Mouse (Mus musculus): ENCODE data around the gene Mpp6. TPM values are rescaled to one million over a fixed set of nuclear protein-coding genes. Genes with fewer than 3 reads are reported as not detected.

Mpp6 gene
- polyA plus RNA-seq, 1 experiment from 2014 or later = 115 TPM

GRCm38 (mm10) chr6:50091462-50092154 is 18.4 kb upstream of the Mpp6 start:
- no peak overlapping the region for H3K27ac ChIP-seq (ENCODE audit: low read depth, low read length)
- H3K9ac ChIP-seq (ENCODE audit: low read depth, low read length) = no peak overlapping the region
- H3K9me3 ChIP-seq (ENCODE audit: control insufficient read depth, low read length) = no peaks in the 10 kb centered on the region
- H3K4me2 ChIP-seq (replicated peaks; ENCODE audit: low read depth, low read length) = no peak overlapping the region
- H3K36me3 ChIP-seq (ENCODE audit: control insufficient read depth, insufficient read depth, low read length) = no peaks in the 10 kb centered on the region
- H3K4me1 ChIP-seq (ENCODE audit: control insufficient read depth, insufficient read depth, low read length) = no peaks in the 10 kb centered on the region
- ATAC-seq (ENCODE audit: low FRiP score, low TSS enrichment) = no peak
- no peak overlapping the region for H3K4me3 ChIP-seq (ENCODE audit: low read length)
- H3K27me3 ChIP-seq (ENCODE audit: control insufficient read depth, insufficient read depth, low read length) = no peaks in the 10 kb centered on the region
- WGBS = 77% methylated on average over 7 of the region's 7 CpGs

DNA sequence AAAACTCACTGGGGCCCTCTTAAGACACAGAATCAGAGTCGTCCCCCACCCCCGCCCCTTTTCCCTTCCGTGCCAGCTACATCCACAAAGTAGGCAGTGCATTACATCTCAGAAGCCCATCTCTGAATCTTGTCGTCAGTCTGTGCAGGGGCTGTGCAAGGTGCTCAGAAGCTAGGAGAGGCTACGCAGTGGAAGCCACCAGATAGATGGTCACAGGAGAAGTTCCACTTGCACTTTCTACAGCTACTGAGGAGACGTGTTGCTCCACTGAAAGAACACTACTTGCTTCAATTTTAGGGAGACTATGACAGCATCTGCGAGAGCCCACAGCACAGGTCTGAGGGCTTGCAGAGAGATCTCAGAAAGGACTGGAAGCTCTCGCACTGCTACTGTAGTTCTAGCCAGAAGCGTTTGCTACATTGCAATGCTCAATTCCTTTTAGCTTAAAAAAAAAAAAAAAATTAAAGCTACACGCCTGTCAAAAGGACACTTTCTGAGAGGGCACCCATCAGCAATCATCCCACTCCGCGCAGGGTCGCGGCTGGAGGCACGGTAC is 762 bp upstream of the Mpp6 start:
- Histone ChIP-seq H3K27me3 (ENCODE audit: control insufficient read depth, insufficient read depth, low read length) (no peaks in the 10 kb centered on the region), H3K27ac (ENCODE audit: low read depth, low read length) (peak overlapping the region; percentile 73; the same call in 1 of the 2 replicates), H3K4me2 (replicated peaks; ENCODE audit: low read depth, low read length) (peak overlapping the region; percentile 63), H3K36me3 (ENCODE audit: control insufficient read depth, insufficient read depth, low read length) (no peaks in the 10 kb centered on the region), H3K9ac (ENCODE audit: low read depth, low read length) (peak overlapping the region; percentile 93), H3K9me3 (ENCODE audit: control insufficient read depth, low read length) (no peaks in the 10 kb centered on the region), H3K4me1 (ENCODE audit: control insufficient read depth, insufficient read depth, low read length) (peaks cover 10% of the 10 kb centered on the region; the same call in 1 of the 2 replicates), H3K4me3 (ENCODE audit: low read length) (peak overlapping the region; percentile 84)
- 2% methylated on average over 15 of the region's 15 CpGs for WGBS
- 0 out of 2 replicates have a peak, but pooled peaks have one; percentile 3 for ATAC-seq (ENCODE audit: low FRiP score, low TSS enrichment)

DNA sequence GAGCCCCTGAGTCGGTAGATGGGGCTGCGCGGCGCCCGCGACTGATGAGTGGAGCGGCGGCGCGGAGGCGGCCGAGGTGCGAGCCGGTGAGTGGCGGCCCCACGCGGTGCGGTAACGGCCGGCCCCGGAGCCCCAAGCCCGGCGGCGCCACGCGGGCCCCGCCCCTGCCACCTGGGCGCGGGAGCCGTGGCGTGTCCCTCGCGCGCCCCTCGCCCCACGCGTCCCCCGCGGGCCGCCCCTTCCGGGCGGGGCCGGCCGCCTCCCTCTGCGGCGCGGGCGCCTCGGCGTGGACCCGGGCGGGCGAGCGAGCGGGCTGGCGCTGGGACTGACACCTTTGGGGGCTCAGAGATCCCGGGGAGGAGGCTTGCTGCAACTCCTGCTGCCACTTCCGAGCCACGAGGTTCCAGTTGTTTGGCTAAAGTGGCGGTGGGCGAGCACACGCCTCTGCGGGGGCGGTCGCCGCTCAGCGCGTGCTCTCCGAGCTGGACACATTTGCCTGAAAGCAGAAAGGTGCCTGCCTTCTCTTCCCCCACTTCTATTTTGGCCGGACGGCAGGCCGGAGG is 419 bp downstream of the Mpp6 start:
- peak overlapping the region; percentile 84 for H3K4me3 ChIP-seq (ENCODE audit: low read length)
- peak overlapping the region; percentile 93 for H3K9ac ChIP-seq (ENCODE audit: low read depth, low read length)
- WGBS = 0% methylated on average over 43 of the region's 72 CpGs
- peak; percentile 70 for ATAC-seq (ENCODE audit: low FRiP score, low TSS enrichment)
- H3K4me2 ChIP-seq (replicated peaks; ENCODE audit: low read depth, low read length) = peak overlapping the region; percentile 63
- H3K27me3 ChIP-seq (ENCODE audit: control insufficient read depth, insufficient read depth, low read length) = no peaks in the 10 kb centered on the region
- H3K27ac ChIP-seq (ENCODE audit: low read depth, low read length) = peak overlapping the region; percentile 77
- H3K9me3 ChIP-seq (ENCODE audit: control insufficient read depth, low read length) = no peaks in the 10 kb centered on the region
- H3K4me1 ChIP-seq (ENCODE audit: control insufficient read depth, insufficient read depth, low read length) = peaks cover 10% of the 10 kb centered on the region; the same call in 1 of the 2 replicates
- H3K36me3 ChIP-seq (ENCODE audit: control insufficient read depth, insufficient read depth, low read length) = no peaks in the 10 kb centered on the region

GRCm38 (mm10) chr6:50111111-50111655 is 1.1 kb downstream of the Mpp6 start:
- Histone ChIP-seq H3K27ac (ENCODE audit: low read depth, low read length) (peak overlapping the region; percentile 77; the same call in 1 of the 2 replicates), H3K4me2 (replicated peaks; ENCODE audit: low read depth, low read length) (peak overlapping the region; percentile 63), H3K9ac (ENCODE audit: low read depth, low read length) (peak overlapping the region; percentile 93), H3K27me3 (ENCODE audit: control insufficient read depth, insufficient read depth, low read length) (no peaks in the 10 kb centered on the region), H3K36me3 (ENCODE audit: control insufficient read depth, insufficient read depth, low read length) (no peaks in the 10 kb centered on the region), H3K4me1 (ENCODE audit: control insufficient read depth, insufficient read depth, low read length) (peaks cover 10% of the 10 kb centered on the region; the same call in 1 of the 2 replicates), H3K9me3 (ENCODE audit: control insufficient read depth, low read length) (no peaks in the 10 kb centered on the region), H3K4me3 (ENCODE audit: low read length) (peak overlapping the region; percentile 84)
- ATAC-seq (ENCODE audit: low FRiP score, low TSS enrichment) = no peak
- 12% methylated on average over 6 of the region's 6 CpGs for WGBS

GRCm38 (mm10) chr6:50112775-50113174 is 2.7 kb downstream of the Mpp6 start:
- peak overlapping the region; percentile 23 for H3K4me2 ChIP-seq (replicated peaks; ENCODE audit: low read depth, low read length)
- H3K4me1 ChIP-seq (ENCODE audit: control insufficient read depth, insufficient read depth, low read length) = peaks cover 10% of the 10 kb centered on the region; the same call in 1 of the 2 replicates
- H3K9me3 ChIP-seq (ENCODE audit: control insufficient read depth, low read length) = no peaks in the 10 kb centered on the region
- WGBS = 1% methylated on average over 8 of the region's 8 CpGs
- ATAC-seq (ENCODE audit: low FRiP score, low TSS enrichment) = peak; percentile 54
- H3K9ac ChIP-seq (ENCODE audit: low read depth, low read length) = no peak overlapping the region
- no peaks in the 10 kb centered on the region for H3K36me3 ChIP-seq (ENCODE audit: control insufficient read depth, insufficient read depth, low read length)
- H3K4me3 ChIP-seq (ENCODE audit: low read length) = no peak overlapping the region; the same call in 1 of the 2 replicates
- H3K27me3 ChIP-seq (ENCODE audit: control insufficient read depth, insufficient read depth, low read length) = no peaks in the 10 kb centered on the region
- H3K27ac ChIP-seq (ENCODE audit: low read depth, low read length) = no peak overlapping the region

- no peak for ATAC-seq (ENCODE audit: low FRiP score, low TSS enrichment)
- no peaks in the 10 kb centered on the region for H3K36me3 ChIP-seq (ENCODE audit: control insufficient read depth, insufficient read depth, low read length)
- peaks cover 10% of the 10 kb centered on the region; the same call in 1 of the 2 replicates for H3K4me1 ChIP-seq (ENCODE audit: control insufficient read depth, insufficient read depth, low read length)
- no peaks in the 10 kb centered on the region for H3K9me3 ChIP-seq (ENCODE audit: control insufficient read depth, low read length)
- no peak overlapping the region for H3K4me3 ChIP-seq (ENCODE audit: low read length)
- WGBS = 82% methylated on average over 6 of the region's 6 CpGs
- H3K4me2 ChIP-seq (replicated peaks; ENCODE audit: low read depth, low read length) = no peak overlapping the region
- H3K9ac ChIP-seq (ENCODE audit: low read depth, low read length) = no peak overlapping the region
- H3K27ac ChIP-seq (ENCODE audit: low read depth, low read length) = no peak overlapping the region
- no peaks in the 10 kb centered on the region for H3K27me3 ChIP-seq (ENCODE audit: control insufficient read depth, insufficient read depth, low read length)
These were observed 4.2 kb downstream of the Mpp6 start for GRCm38 (mm10) chr6:50114280-50114679.

GRCm38 (mm10) chr6:50120931-50121330 is 10.9 kb downstream of the Mpp6 start:
- no peak for ATAC-seq (ENCODE audit: low FRiP score, low TSS enrichment)
- Histone ChIP-seq H3K9me3 (ENCODE audit: control insufficient read depth, low read length) (no peaks in the 10 kb centered on the region), H3K4me1 (ENCODE audit: control insufficient read depth, insufficient read depth, low read length) (no peaks in the 10 kb centered on the region), H3K27me3 (ENCODE audit: control insufficient read depth, insufficient read depth, low read length) (no peaks in the 10 kb centered on the region), H3K36me3 (ENCODE audit: control insufficient read depth, insufficient read depth, low read length) (no peaks in the 10 kb centered on the region), H3K27ac (ENCODE audit: low read depth, low read length) (no peak overlapping the region), H3K9ac (ENCODE audit: low read depth, low read length) (no peak overlapping the region), H3K4me2 (replicated peaks; ENCODE audit: low read depth, low read length) (no peak overlapping the region), H3K4me3 (ENCODE audit: low read length) (no peak overlapping the region)
- WGBS = 50% methylated on average over 1 of the region's 1 CpGs

- 97% methylated on average over 4 of the region's 4 CpGs for WGBS
- H3K27me3 ChIP-seq (ENCODE audit: control insufficient read depth, insufficient read depth, low read length) = no peaks in the 10 kb centered on the region
- ATAC-seq (ENCODE audit: low FRiP score, low TSS enrichment) = no peak
These were observed 12.8 kb downstream of the Mpp6 start for GRCm38 (mm10) chr6:50122835-50123234.

More at GRCm38 (mm10) chr6:50122835-50123234, 12.8 kb downstream of the Mpp6 start:
- no peak overlapping the region for H3K27ac ChIP-seq (ENCODE audit: low read depth, low read length)
- H3K4me2 ChIP-seq (replicated peaks; ENCODE audit: low read depth, low read length) = no peak overlapping the region
- H3K9me3 ChIP-seq (ENCODE audit: control insufficient read depth, low read length) = no peaks in the 10 kb centered on the region; the same call in 1 of the 2 replicates
- no peak overlapping the region for H3K4me3 ChIP-seq (ENCODE audit: low read length)
- no peaks in the 10 kb centered on the region for H3K36me3 ChIP-seq (ENCODE audit: control insufficient read depth, insufficient read depth, low read length)
- no peak overlapping the region for H3K9ac ChIP-seq (ENCODE audit: low read depth, low read length)
- H3K4me1 ChIP-seq (ENCODE audit: control insufficient read depth, insufficient read depth, low read length) = no peaks in the 10 kb centered on the region

Measured in kidney, embryonic 14.5 days (tissue).